ENCODE assay signal across 8 mouse cellular contexts in genomic region chr3:68056373-68057275, GRCm38 (mm10). TPM values are rescaled to one million over a fixed set of nuclear protein-coding genes. Genes with fewer than 3 reads are reported as not detected.
DNase-seq lines count a peak whose midpoint lies in the region; ATAC-seq lines count a peak whose summit lies in the region.

No protein-coding gene starts in this region.

- H3K27ac ChIP-seq in forebrain, embryonic 16.5 days (ENCODE audit: low read length): no peak overlapping the region
- no peak overlapping the region for H3K27ac ChIP-seq in hindbrain, embryonic 13.5 days

- H3K9me3 ChIP-seq in forebrain, embryonic 16.5 days (ENCODE audit: control insufficient read depth, low read length): no peaks in the 10 kb centered on the region
- no peaks in the 10 kb centered on the region for H3K9me3 ChIP-seq in hindbrain, embryonic 13.5 days

- 57% methylated on average over 23 of the region's 23 CpGs for WGBS in forebrain, embryonic 16.5 days
- WGBS in hindbrain, embryonic 13.5 days: 58% methylated on average over 23 of the region's 23 CpGs

- no peak overlapping the region; the same call in 1 of the 2 replicates for H3K4me3 ChIP-seq in forebrain, embryonic 16.5 days (replicated peaks; ENCODE audit: low read length)
- H3K4me3 ChIP-seq in hindbrain, embryonic 13.5 days: peak overlapping the region; percentile 7; the same call in 1 of the 2 replicates

- no peaks in the 10 kb centered on the region for H3K27me3 ChIP-seq in forebrain, embryonic 16.5 days (replicated peaks; ENCODE audit: control insufficient read depth, insufficient read depth, low read length)
- 0 out of 2 replicates have a peak, but pooled peaks cover 6% of the 10 kb centered on the region for H3K27me3 ChIP-seq in hindbrain, embryonic 13.5 days

- 0 out of 2 replicates have a peak, but pooled peaks have one; percentile 41 for ATAC-seq in forebrain, embryonic 16.5 days
- ATAC-seq in hindbrain, embryonic 13.5 days (ENCODE audit: low FRiP score): no peak

- no peaks in the 10 kb centered on the region for H3K36me3 ChIP-seq in forebrain, embryonic 16.5 days (ENCODE audit: control insufficient read depth, insufficient read depth)
- H3K36me3 ChIP-seq in hindbrain, embryonic 13.5 days: no peaks in the 10 kb centered on the region

- H3K4me2 ChIP-seq in forebrain, embryonic 16.5 days (ENCODE audit: low read length): peak overlapping the region; percentile 32
- peak overlapping the region; percentile 25; the same call in 1 of the 2 replicates for H3K4me2 ChIP-seq in hindbrain, embryonic 13.5 days

- DNase-seq in Muller cell, postnatal 12 days (ENCODE audit: inconsistent ontology term): peak; percentile 69
- peak; percentile 60 to 74 for DNase-seq in cerebellum, adult 18-20 months
- DNase-seq in layer of hippocampus, postnatal 10 days (ENCODE audit: low spot score in 2 of 2): peak; percentile 81 to 85
- peak; percentile 89 for DNase-seq in lung, postnatal 36 days
- DNase-seq in retina, postnatal 1 day: peak; percentile 79
- DNase-seq in urinary bladder, adult 2 months (ENCODE audit: low spot score): peak; percentile 43

- H3K4me1 ChIP-seq in forebrain, embryonic 16.5 days (replicated peaks; ENCODE audit: control insufficient read depth, insufficient read depth, low read length): peaks cover 2% of the 10 kb centered on the region; the same call in 1 of the 2 replicates
- H3K4me1 ChIP-seq in hindbrain, embryonic 13.5 days (replicated peaks): no peaks in the 10 kb centered on the region

- H3K9ac ChIP-seq in forebrain, embryonic 16.5 days (replicated peaks; ENCODE audit: low read depth, low read length): no peak overlapping the region
- no peak overlapping the region for H3K9ac ChIP-seq in hindbrain, embryonic 13.5 days

RNA-seq across cellular contexts. Expression of gene Schip1, which starts 8.0 kb away (rescaled TPM):
- 173 and 197 TPM in 2 replicates for polyA plus RNA-seq in forebrain, embryonic 16.5 days (2015; fragmentation: Nextera tagmentation; extraction: Ambion mirVana)
- polyA plus RNA-seq in hindbrain, embryonic 13.5 days (2015; fragmentation: Nextera tagmentation; extraction: Ambion mirVana): 151 and 152 TPM in 2 replicates
- total RNA-seq in layer of hippocampus, postnatal 10 days (2021): 100 to 1,000 TPM; 211 to 215 TPM
- polyA plus RNA-seq in urinary bladder, adult 2 months (2012; rRNA removed): 43.0 and 47.3 TPM in 2 replicates
